Mouse (Mus musculus) left cerebral cortex, adult 8-10 months (tissue): ENCODE measurements around the gene Spata2. TPM values are rescaled to one million over a fixed set of nuclear protein-coding genes. Genes with fewer than 3 reads are reported as not detected.

Source experiments
- DNase-seq, 2 experiments: peaks; one replicate each; pipeline ENCODE4 v3.0.0; 2022; ENCODE audit warnings: low spot score in 2 of 2
- total RNA-seq, 4 experiments: library from RNA; stranded (reverse); gene quantifications; 2 replicates each; pipeline ENCODE4 v1.2.4; 2022

Gene Spata2
- total RNA-seq, 4 experiments from 2014 or later, result 66.1 to 71.2 (median 70.1) TPM

DNA sequence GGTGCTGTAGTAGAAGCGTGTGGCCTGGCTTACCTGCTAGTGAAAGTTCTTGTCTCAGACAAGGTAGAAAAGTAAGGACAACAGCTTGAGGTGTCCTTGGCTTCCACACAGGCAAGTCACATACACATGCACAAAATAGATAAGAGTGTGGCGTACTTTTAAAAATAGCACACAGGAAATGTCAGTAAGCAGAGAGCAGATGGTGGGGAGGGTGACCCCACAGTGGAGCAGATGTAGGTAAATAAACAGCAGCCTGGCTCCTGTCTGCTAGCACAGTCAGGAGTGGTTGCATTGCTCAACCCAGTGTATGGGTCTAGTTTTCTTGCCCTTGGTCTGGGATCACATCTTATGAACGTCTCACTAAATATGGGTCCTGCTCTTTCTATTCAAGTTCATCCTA is 17.8 kb upstream of the Spata2 start:
- DNase-seq, result no peak

GRCm38 (mm10) chr2:167508569-167508968 is 15.9 kb upstream of the Spata2 start:
- DNase-seq, result no peak

- DNase-seq, result no peak
Measured at GRCm38 (mm10) chr2:167507719-167508385, 15.2 kb upstream of the Spata2 start.

- no peak for DNase-seq
Measured at GRCm38 (mm10) chr2:167506546-167507260, 14.0 kb upstream of the Spata2 start.

GRCm38 (mm10) chr2:167505127-167505526 is 12.4 kb upstream of the Spata2 start:
- no peak for DNase-seq

- no peak for DNase-seq
Measured at GRCm38 (mm10) chr2:167503896-167504349, 11.2 kb upstream of the Spata2 start.

GRCm38 (mm10) chr2:167503253-167503895 is 10.7 kb upstream of the Spata2 start:
- peak; percentile 77 to 89 for DNase-seq

GRCm38 (mm10) chr2:167502554-167503252 is 10.0 kb upstream of the Spata2 start:
- no peak for DNase-seq

DNA sequence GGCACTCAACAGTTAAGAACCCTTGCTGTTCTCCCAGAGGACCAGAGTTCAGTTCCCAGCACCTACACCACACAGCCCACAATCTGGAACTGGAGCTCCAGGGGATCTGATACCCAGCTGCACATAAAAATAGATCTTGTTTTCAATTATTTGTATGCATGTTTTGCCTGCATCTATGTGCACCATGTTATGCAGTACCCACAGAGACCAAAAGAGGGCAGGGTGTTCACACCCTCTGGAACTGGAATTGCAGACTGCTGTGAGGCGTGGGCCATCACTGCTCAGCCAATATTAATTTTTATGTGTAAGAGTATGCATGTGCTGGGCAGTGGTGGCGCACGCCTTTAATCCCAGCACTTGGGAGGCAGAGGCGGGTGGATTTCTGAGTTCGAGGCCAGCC is 4.6 kb upstream of the Spata2 start:
- DNase-seq, result no peak

DNA sequence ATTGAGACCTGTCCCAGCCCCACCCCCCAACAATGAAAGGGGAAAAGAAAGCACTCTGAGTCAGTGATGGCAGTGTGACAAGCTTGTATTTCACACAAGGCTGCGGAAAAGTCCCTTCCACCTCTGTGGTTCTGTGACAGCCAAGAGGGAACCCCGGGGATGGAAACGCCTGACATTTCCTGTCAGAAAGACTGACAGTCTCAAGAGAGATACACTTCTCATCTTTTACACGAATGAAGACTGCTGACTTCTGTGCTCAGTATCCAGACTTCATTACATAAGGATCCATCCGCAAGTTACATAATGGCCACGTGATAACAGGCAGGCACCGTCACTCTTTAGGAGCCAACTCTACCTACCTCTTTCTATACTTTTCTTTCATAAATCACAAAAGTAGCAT is 3.8 kb upstream of the Spata2 start:
- DNase-seq, result no peak

GRCm38 (mm10) chr2:167491757-167492708 is 654 bp downstream of the Spata2 start, which contains the start of gene Rnf114:
Gene Rnf114 (plus strand): TSS chr2:167492645.
- no peak for DNase-seq

DNA sequence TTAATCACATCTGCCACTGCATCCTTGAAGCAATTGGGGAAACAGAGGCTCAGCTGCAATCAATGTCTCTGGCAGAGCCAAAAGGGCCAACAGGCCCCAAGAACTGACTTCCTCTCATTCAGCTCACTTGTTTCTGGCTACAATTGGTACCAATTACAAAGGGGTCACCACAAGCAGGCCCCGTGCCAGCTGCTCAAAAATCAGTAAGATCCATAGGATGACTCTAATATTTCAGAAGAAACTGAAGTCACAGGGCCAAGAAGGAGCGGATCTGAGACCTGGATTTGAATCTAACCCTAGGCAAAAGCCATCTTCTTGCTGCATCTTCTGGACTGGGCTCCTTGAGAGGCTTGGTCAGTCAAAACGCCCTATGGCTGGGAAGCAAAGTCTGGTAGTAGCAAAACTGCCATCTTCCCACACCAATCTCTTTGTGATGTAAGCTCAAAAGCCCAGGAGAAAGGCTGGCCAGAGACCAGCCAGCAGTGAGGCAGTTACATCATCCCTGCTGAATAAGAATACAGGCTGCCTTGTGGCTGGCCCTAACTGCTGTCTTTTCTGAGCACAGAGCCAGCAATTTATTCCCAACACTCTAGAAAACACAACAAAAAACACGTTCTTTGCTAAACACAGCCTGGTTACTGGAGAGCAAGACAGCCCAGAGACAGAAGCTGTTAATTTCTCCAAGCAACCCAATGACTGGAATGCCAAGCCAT is 1.7 kb downstream of the Spata2 start:
- peak in 1 of 2 experiments; percentile 82 for DNase-seq

DNA sequence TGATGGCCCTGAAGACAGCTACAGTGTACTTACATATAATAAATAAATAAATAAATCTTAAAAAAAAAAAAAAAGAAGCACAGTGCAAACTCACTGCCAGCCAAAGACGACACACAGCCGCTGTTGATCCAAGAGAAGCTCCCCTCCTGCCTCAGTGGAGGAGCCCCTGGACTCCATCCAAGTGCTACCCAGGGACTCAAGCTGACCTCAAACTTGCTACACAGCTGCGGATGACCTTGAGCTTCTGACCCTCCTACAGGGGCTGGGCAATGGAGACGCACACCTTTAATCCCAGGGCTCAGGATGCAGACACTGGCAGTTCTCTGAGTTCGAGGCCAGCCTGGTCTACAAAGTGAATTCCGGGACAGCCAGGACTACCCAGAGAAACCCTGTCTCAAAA is 4.7 kb downstream of the Spata2 start:
- DNase-seq, result no peak

GRCm38 (mm10) chr2:167487551-167487950 is 5.1 kb downstream of the Spata2 start:
- DNase-seq, result no peak

DNA sequence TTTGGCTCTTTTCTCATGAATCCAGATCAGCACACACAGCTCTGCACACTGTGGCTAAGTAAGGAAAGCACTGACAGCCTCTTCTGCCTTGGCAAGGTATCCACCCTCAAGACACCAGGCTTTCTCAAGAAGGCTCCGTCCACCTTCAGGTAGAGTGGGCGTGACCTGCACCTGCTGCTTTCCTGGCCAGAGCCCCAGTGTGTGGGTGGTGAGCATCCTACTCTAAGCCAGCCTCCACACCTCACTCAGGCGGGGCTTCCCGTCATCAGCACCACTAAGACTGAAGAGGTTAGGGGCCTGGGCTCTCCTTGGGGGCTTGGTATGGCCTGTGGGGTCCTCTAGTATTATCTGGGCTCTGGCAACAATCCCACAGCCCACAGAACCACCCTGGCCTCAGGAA is 6.1 kb downstream of the Spata2 start:
- DNase-seq, result peak in 1 of 2 experiments; percentile 77

DNA sequence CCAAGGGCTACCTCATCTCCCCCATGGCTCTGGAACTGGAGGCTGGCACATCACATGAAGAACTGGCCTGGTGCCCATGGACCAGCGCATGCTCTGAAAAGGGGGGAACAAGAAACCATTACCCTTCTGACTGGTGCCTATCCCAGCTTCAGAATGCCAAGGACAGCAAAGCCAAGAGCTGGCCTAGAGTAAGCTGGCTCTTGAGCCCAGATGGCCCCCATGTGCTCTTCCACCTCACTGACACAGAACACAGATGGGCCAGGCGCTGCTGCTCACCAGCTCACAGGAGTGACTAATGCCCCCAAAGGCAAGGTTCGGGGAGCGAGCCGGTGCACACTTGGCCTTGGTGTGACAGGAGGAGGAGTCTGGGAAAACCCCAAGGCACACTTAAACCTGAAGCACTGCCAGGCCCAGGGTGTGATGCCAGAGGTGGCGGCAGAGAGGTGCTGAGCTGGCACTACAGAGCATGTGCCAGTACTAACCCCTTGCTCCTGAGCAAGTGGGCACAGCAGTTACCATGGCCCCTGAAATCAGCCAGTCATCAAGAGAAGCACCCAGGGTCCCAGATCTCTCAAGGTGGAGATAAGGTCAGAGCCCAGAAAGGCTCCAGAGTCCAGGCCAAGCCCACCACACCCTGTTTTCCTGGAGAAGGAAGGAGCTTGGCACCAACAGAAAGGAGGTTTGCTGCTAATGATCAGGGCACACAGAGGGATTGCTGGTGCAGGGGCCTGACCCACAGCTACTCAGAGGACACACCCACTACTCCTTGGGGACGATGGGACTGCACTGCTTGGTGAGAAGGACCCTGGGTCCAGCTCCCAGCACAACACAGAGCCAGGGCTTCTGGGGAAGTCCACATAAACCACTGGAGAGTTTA is 6.9 kb downstream of the Spata2 start:
- no peak for DNase-seq

GRCm38 (mm10) chr2:167484932-167485331 is 7.8 kb downstream of the Spata2 start:
- DNase-seq, result no peak

DNA sequence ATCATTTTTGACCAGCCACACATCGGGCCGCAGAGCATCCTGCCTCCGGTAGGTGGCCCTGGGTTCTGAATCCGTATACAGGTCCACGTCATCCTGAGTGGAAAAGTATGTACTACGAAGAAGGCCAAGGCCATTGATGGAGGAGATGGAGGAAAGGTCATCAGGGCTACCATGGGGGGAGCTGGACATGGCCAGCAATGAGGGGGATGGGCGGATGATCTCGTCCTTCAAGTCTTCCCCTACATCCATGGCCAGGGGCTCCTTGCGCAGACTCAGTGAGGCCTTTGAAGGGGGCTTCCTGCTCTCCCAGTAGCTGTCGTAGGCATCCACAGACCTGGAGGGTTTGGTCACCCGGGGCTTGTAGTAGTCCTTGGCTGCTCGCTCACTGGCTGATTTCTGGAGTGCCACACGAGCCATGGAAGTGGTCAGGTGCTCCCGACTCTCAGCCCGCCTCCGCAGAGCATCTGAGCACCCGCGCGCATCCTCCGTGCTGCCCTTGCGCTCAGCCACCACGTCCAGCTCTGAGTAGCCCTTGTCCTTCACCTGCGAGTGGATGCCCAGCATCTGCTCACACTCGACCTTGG is 8.8 kb downstream of the Spata2 start:
- DNase-seq, result no peak
